Mouse (Mus musculus): ENCODE results near the gene Oard1.

DNA sequence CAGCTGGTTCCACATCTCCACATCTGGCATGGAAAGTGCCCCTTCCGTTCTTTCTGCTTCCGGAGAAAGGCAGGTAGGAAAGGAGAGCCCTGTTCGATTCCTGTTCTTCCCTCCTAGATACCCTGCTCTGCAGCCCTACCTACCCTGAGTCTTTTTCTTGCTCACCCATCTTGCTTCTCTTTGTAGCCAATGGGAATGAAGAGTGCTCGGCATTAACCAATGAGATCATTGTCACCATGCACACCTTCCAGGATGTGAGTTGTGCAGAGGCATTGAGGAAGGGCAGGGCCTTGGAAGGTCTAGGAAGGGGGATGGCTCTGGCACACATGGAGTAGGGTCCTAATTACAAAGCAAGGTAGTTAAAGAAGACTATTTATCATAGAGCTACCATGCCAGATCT is 53.6 kb downstream of the Oard1 start:
- TF ChIP-seq POLR2A (IDR thresholded peaks at IDR 0.05; ENCODE audit: control insufficient read depth, extremely low read depth, insufficient read depth, low read length, poor library complexity) (no peak), CTCF (IDR thresholded peaks at IDR 0.05; ENCODE audit: borderline replicate concordance, control insufficient read depth, extremely low read depth, insufficient read depth, low read length, poor library complexity) (no peak)
